Mouse (Mus musculus) hindbrain, embryonic 11.5 days (tissue): ENCODE data around the gene Fam171a2. TPM values are rescaled to one million over a fixed set of nuclear protein-coding genes. Genes with fewer than 3 reads are reported as not detected.
A peak's percentile ranks its signal among the peaks of the same experiment; 100 is the strongest.

Experiments used
- ATAC-seq: fragments of 200-750 bp; cut with Nextera tagmentation; 2 replicates; pipeline ENCODE4 v1.8.0; 2017; ENCODE audit warnings: mild to moderate bottlenecking, moderate TSS enrichment, moderate library complexity; ENCODE audit not compliant: low FRiP score
- DNase-seq: peaks from one replicate; pipeline ENCODE4 v3.0.0-alpha.2; 2015; ENCODE audit warnings: low spot score
- H3K27ac ChIP-seq: fragments of 300-500 bp; sonication (generic); 2 replicates; pipeline ENCODE4 v1.5.1; 2014; ENCODE audit warnings: mild to moderate bottlenecking, low read depth, low read length
- H3K27me3 ChIP-seq: fragments of 300-500 bp; sonication (generic); 2 replicates; pipeline ENCODE4 v1.6.1; 2014; ENCODE audit warnings: mild to moderate bottlenecking, low read length, moderate library complexity, mixed read lengths; ENCODE audit not compliant: control insufficient read depth, insufficient read depth
- H3K36me3 ChIP-seq: fragments of 300-500 bp; sonication (generic); 2 replicates; pipeline ENCODE4 v1.6.1; 2014; ENCODE audit warnings: mild to moderate bottlenecking, low read length, moderate library complexity, mixed read lengths; ENCODE audit not compliant: control insufficient read depth, insufficient read depth
- H3K4me1 ChIP-seq: fragments of 300-500 bp; sonication (generic); replicated peaks from 2 replicates; pipeline ENCODE4 v1.6.1; 2014; ENCODE audit warnings: low read length, mixed read lengths; ENCODE audit not compliant: control insufficient read depth, insufficient read depth
- H3K4me2 ChIP-seq: fragments of 300-500 bp; sonication (generic); replicated peaks from 2 replicates; pipeline ENCODE4 v1.6.1; 2014; ENCODE audit warnings: mild to moderate bottlenecking, low read depth, low read length
- H3K4me3 ChIP-seq: fragments of 300-500 bp; sonication (generic); 2 replicates; pipeline ENCODE4 v1.5.1; 2014; ENCODE audit warnings: low read depth, low read length
- H3K9ac ChIP-seq: fragments of 300-500 bp; sonication (generic); 2 replicates; pipeline ENCODE4 v1.6.1; 2014; ENCODE audit warnings: low read depth, low read length
- H3K9me3 ChIP-seq: fragments of 300-500 bp; sonication (generic); 2 replicates; pipeline ENCODE4 v1.6.1; 2016; ENCODE audit warnings: low read length; ENCODE audit not compliant: control insufficient read depth
- WGBS: fragments of 180-500 bp; shearing (Covaris S2); extraction: QIAGEN DNeasy Blood & Tissue Kit; methylation state at CpG from one replicate; pipeline ENCODE4 v1.1.7; 2014; 5-methylcytosine and 5-hydroxymethylcytosine counted together
- polyA plus RNA-seq: library from polyadenylated mRNA; unstranded; fragments of >200 nt; fragmentation: Nextera tagmentation; extraction: Ambion mirVana; gene quantifications from 2 replicates; pipeline ENCODE4 v1.2.1, GENCODE M21; 2014

The Fam171a2 gene
- polyA plus RNA-seq, 1 experiment from 2014 or later, result 11.7 TPM

GRCm38 (mm10) chr11:102399610-102400072 is 47.8 kb downstream of the Fam171a2 start:
- no peak for ATAC-seq
- H3K4me1 ChIP-seq, result peaks cover 15% of the 10 kb centered on the region
- no peaks in the 10 kb centered on the region for H3K9me3 ChIP-seq
- no peak overlapping the region for H3K27ac ChIP-seq
- no peak overlapping the region for H3K4me3 ChIP-seq
- 2% methylated on average over 34 of the region's 34 CpGs for WGBS
- peak overlapping the region; percentile 11; the same call in 1 of the 2 replicates for H3K4me2 ChIP-seq
- peaks cover 3% of the 10 kb centered on the region; the same call in 1 of the 2 replicates for H3K36me3 ChIP-seq
- H3K27me3 ChIP-seq, result peaks cover 13% of the 10 kb centered on the region
- peak; percentile 44 for DNase-seq
- 0 out of 2 replicates have a peak overlapping the region, but pooled peaks have one; percentile 23 for H3K9ac ChIP-seq

GRCm38 (mm10) chr11:102399107-102399506 is 48.4 kb downstream of the Fam171a2 start:
- no peak for ATAC-seq
- Histone ChIP-seq H3K4me1 (peaks cover 14% of the 10 kb centered on the region), H3K36me3 (peaks cover 3% of the 10 kb centered on the region; the same call in 1 of the 2 replicates), H3K27ac (no peak overlapping the region), H3K4me3 (no peak overlapping the region), H3K4me2 (no peak overlapping the region), H3K9me3 (no peaks in the 10 kb centered on the region), H3K9ac (no peak overlapping the region), H3K27me3 (peaks cover 13% of the 10 kb centered on the region)
- 22% methylated on average over 15 of the region's 15 CpGs for WGBS
- no peak for DNase-seq

- WGBS, result 84% methylated on average over 20 of the region's 20 CpGs
- no peak overlapping the region for H3K4me2 ChIP-seq
- no peak overlapping the region for H3K4me3 ChIP-seq
- no peak overlapping the region for H3K9ac ChIP-seq
- no peaks in the 10 kb centered on the region for H3K9me3 ChIP-seq
- H3K36me3 ChIP-seq, result peaks cover 3% of the 10 kb centered on the region; the same call in 1 of the 2 replicates
- H3K27me3 ChIP-seq, result peaks cover 13% of the 10 kb centered on the region
- DNase-seq (no peak), ATAC-seq (no peak)
- no peak overlapping the region for H3K27ac ChIP-seq
- peaks cover 14% of the 10 kb centered on the region for H3K4me1 ChIP-seq
These were observed 49.3 kb downstream of the Fam171a2 start for GRCm38 (mm10) chr11:102398007-102398825.

DNA sequence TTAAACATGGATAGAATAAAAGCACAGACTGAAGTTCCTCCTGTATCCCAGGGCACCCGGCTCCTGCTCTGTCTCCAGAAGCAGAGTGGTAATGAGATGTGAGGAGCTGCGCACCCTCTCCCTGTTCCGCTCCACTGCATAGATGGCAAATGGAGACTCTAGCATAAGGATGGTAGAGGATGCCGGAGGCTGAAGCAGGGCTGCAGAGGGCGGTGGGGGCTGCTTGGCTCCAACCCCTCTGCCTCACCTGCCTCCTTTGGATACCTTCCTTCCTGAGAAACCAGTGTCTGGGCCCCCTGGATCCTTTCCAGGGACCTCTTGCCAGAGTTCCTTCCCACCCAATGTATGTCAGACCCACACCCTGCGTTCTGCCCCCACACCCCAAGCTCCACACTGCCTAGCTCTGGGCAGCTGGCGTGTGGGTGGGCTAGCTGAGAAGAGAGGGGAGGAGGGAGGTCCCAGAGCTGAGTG is 50.8 kb downstream of the Fam171a2 start:
- Histone ChIP-seq H3K4me2 (peak overlapping the region; percentile 19), H3K4me1 (peaks cover 16% of the 10 kb centered on the region), H3K9me3 (no peaks in the 10 kb centered on the region), H3K9ac (no peak overlapping the region), H3K36me3 (no peaks in the 10 kb centered on the region), H3K4me3 (no peak overlapping the region), H3K27me3 (peaks cover 13% of the 10 kb centered on the region), H3K27ac (no peak overlapping the region)
- ATAC-seq, result no peak
- WGBS, result 82% methylated on average over 7 of the region's 7 CpGs
- DNase-seq, result no peak

GRCm38 (mm10) chr11:102396263-102396662 is 51.2 kb downstream of the Fam171a2 start:
- no peaks in the 10 kb centered on the region for H3K36me3 ChIP-seq
- H3K4me2 ChIP-seq, result peak overlapping the region; percentile 73
- ATAC-seq (no peak), DNase-seq (no peak)
- no peak overlapping the region for H3K4me3 ChIP-seq
- 69% methylated on average over 6 of the region's 6 CpGs for WGBS
- H3K27me3 ChIP-seq, result peaks cover 13% of the 10 kb centered on the region
- H3K9me3 ChIP-seq, result no peaks in the 10 kb centered on the region
- no peak overlapping the region for H3K27ac ChIP-seq
- peaks cover 16% of the 10 kb centered on the region for H3K4me1 ChIP-seq
- no peak overlapping the region for H3K9ac ChIP-seq

DNA sequence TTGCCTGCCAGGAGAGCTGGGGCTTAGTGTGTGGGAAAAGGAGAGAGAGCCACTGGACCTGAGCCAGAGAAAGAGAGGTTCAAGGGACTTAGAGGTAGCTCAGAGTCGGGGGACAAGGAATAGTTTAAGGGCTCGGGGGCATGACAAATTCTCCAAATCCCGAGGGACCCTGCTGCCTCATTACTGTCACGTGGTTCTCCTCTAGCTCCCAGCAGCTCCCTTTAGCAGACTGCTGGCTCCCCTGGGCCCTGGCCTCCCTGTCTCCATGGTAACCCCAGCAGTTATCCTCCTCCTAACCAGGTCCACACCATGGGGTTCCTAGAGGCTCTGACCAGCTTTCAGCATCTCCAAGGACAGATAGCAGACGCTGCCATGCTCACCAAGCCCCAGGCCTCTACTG is 52.2 kb downstream of the Fam171a2 start:
- 0% methylated on average over 5 of the region's 5 CpGs for WGBS
- DNase-seq (peak; percentile 73), ATAC-seq (peak; percentile 52; the same call in 1 of the 2 replicates)
- Histone ChIP-seq H3K4me3 (peak overlapping the region; percentile 63), H3K27me3 (peaks cover 9% of the 10 kb centered on the region), H3K27ac (peak overlapping the region; percentile 72), H3K4me2 (peak overlapping the region; percentile 73), H3K9me3 (no peaks in the 10 kb centered on the region), H3K9ac (peak overlapping the region; percentile 3; the same call in 1 of the 2 replicates), H3K36me3 (no peaks in the 10 kb centered on the region), H3K4me1 (peaks cover 16% of the 10 kb centered on the region)

DNA sequence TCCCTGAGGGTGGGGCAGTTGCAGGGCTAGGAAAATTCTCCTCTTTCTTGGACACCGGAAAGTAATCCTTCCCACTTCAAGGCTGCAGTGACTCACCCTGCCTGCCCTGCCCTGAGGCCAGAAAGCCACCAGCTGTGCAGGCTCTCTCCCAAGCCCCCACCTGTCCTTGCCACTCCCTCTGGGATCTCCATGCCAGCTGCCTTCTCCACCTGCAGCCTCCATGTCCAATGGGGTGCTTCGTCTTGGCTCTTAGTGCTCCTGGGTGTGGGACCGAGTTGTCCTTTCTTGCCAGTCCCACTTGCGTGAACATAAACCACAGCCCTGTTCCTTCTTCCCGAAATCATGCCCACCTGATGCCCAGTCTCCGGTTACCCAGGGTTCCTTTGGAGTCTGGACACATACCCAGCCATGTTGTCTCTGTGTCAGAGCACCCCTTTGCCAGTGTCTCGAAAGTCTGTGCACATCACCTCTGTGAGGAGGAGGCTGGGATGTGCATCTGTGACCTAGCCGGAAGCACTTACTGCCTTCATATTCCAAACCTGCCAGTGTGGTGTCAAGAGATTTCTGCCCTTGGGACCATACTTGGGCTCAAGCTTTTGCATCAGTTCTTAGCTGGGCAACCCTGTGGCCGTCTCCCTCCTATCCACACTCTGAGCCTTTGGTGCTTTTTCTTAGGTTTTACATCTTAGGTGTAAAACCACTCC is 52.9 kb downstream of the Fam171a2 start:
- no peaks in the 10 kb centered on the region for H3K36me3 ChIP-seq
- H3K9me3 ChIP-seq, result no peaks in the 10 kb centered on the region
- peaks cover 7% of the 10 kb centered on the region for H3K27me3 ChIP-seq
- no peak for ATAC-seq
- peak overlapping the region; percentile 90 for H3K27ac ChIP-seq
- WGBS, result 74% methylated on average over 9 of the region's 9 CpGs
- peak overlapping the region; percentile 76 for H3K9ac ChIP-seq
- peak overlapping the region; percentile 63 for H3K4me3 ChIP-seq
- peak overlapping the region; percentile 73 for H3K4me2 ChIP-seq
- peaks cover 13% of the 10 kb centered on the region for H3K4me1 ChIP-seq
- DNase-seq, result no peak

DNA sequence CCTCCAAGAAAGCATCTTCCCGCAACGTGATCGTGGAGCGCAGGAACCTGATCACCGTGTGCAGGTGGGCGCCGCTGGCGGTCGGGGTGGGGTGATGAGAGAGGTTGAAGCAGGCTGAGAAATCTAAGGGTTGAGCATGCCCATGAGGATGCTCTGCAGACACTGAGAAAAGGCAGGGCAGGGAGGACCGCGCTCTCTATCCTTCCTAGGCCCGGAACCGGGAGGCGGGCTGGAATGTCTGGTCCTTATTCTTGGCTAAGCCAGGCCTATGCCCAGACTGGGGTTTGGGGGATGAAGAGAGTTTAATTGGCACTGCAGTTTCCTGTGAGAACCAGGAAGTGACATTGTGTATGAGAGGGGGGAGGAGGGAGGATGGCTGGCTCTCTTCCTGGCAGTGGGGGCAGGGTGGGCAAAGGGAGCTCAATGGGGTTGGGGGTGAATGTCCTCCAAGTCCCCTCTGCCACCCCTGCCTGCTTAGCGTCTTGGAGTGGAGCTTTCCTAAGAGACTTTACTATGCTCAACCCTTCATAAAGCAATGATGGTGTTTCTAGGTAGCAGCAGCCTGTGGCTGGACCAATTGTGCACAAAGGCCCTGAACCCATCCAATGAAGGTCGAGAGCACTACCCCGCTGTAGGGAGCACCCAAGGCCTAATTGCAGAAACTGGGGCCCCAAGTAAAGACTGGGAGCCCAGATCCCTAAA is 53.6 kb downstream of the Fam171a2 start:
- DNase-seq (peak; percentile 54), ATAC-seq (peak; percentile 41)
- no peaks in the 10 kb centered on the region for H3K9me3 ChIP-seq
- H3K27ac ChIP-seq, result peak overlapping the region; percentile 90
- H3K4me3 ChIP-seq, result peak overlapping the region; percentile 63
- no peaks in the 10 kb centered on the region for H3K36me3 ChIP-seq
- H3K4me2 ChIP-seq, result peak overlapping the region; percentile 73
- H3K27me3 ChIP-seq, result peaks cover 5% of the 10 kb centered on the region; the same call in 1 of the 2 replicates
- peaks cover 11% of the 10 kb centered on the region; the same call in 1 of the 2 replicates for H3K4me1 ChIP-seq
- WGBS, result 15% methylated on average over 17 of the region's 17 CpGs
- peak overlapping the region; percentile 76 for H3K9ac ChIP-seq
